Mouse (Mus musculus): Measurements from ENCODE around the gene Gm11034.

GRCm38 (mm10) chr8:72210222-72210621 is 3.2 kb downstream of the Gm11034 start:
- TF ChIP-seq EP300 (IDR thresholded peaks at IDR 0.05; ENCODE audit: low read depth), result no peak
- TF ChIP-seq CTCF (IDR thresholded peaks at IDR 0.05; ENCODE audit: low read depth), result no peak

Measured in liver, postnatal 0 days (tissue).